Mouse (Mus musculus) CD4-positive, CD25-positive, alpha-beta regulatory T cell, adult 4 months (primary cell): ENCODE data around the gene Mrpl4. TPM values are rescaled to one million over a fixed set of nuclear protein-coding genes. Genes with fewer than 3 reads are reported as not detected.

ENCODE experiments used
- ATAC-seq: one replicate; pipeline ENCODE4 v1.8.0; 2017
- polyA plus RNA-seq, 2 experiments: library from polyadenylated mRNA; unstranded; fragments of 100-300 nt; shearing (Covaris generic); gene quantifications; one replicate each; pipeline ENCODE4 v1.2.1; 2017

The Mrpl4 gene
- polyA plus RNA-seq, 2 experiments from 2014 or later = 94.9 to 122 TPM

DNA sequence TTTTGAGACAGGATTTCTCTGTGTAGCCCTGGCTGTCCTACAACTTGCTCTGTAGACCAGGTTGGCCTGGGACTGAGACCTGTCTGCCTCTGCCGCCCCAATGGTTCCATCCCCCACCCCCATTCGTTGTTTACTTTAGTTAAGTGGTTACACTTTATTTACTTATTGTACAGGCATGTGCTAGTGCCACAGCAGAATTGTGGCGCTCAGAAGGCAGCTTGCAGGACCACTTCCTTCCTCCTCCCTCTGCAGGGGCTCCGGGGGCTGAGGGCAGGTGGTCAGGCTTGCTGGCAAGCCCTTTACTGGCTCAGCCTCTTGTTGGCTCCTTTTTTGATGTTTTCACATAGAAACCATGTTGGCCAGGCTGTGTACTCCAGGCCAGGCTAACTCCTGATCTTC is 14.6 kb downstream of the Mrpl4 start:
- no peak for ATAC-seq

DNA sequence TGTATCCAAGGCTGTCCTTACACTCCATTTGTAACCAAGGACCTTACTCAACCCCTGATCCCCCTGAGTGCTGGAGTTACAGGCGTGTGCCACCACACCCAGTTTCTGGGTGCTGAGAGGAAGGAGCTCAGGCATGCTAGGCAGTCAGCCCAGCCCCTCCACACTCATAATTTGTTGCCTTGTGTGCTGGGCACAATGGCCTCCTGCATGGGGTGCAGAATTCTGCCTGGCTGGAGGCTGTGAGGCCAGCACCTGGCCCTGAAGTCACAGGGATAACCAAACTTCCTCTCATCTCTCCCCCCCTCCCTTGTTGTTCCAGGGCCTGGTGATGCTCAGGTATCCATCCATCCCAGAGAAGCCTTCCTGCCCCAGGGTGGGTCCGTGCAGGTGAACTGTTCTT is 16.1 kb downstream of the Mrpl4 start:
- no peak for ATAC-seq

DNA sequence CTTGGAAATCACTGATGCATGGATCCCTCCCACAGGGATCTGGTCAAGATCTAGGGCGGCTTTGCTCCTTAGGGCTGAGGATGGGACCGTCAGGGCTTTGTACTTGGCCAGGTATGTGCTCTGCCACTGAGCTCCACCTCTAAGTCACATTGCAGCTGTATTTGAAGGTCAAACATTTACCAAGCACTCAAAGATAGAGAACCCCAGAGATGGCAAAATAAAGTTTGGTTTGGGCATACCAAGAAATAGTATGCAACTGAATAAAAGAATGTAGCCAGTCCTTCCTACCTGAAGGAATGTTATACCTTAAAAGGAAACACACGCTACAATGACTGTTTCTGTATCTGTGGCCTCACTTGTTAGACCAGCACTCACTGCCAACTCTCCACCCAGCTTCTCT is 18.8 kb downstream of the Mrpl4 start:
- ATAC-seq = no peak

DNA sequence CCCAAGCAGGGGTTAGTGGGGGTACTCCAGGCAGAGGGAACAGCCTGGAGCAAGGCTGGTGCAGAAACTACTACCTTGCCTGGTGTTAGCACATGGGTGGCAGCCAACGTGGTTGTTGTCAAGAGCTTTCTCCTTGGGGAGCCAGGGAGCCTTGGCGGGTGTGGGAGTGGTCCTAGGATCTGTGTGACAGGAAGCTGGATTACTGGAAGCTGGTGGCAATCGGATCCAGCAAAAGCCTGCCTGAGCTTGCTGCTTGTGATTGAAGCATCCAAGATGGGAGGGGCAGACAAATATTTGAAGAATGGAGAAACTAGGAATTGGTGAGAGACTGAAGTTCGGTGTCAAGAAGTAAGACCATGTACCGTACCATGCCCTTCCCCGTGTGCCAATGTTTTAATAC is 19.8 kb downstream of the Mrpl4 start:
- no peak for ATAC-seq

DNA sequence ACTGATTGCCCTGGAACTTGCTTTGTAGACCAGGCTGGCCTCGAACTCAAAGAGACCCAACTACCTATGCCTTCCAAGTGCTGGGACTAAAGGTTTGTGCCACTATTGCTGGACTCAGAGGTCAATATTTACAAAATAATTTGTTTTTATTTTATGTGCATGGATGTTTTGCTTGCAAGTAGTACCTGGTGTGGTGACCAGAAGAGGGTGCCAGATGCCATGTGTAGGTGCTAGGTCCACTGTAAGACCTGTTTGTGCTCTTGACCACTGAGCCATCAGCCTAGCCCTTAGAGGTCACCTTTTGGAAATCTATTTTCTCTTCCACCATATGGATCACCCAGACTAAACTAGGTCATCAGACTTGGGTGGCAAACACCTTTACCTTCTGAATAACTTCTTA is 20.2 kb downstream of the Mrpl4 start:
- ATAC-seq = no peak

DNA sequence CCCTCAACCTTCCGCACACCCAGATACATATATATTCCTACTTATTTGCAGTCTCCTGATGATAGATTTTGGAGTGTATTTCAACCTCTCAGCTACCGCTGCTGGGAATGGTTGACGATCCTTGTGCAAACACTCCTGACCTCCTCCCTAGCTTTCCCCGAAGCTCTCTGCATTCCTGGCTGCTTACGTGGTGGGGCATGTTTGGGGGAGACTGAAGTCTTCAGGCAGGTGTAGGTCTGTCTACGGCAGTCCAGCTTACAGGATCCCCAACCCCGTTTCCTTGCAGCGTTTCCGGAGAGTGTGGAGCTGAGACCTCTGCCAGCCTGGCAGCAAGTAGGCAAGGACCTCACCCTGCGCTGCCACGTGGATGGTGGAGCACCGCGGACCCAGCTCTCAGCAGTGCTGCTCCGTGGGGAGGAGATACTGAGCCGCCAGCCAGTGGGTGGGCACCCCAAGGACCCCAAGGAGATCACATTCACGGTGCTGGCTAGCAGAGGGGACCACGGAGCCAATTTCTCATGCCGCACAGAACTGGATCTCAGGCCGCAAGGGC is 22.8 kb downstream of the Mrpl4 start:
- ATAC-seq = no peak

DNA sequence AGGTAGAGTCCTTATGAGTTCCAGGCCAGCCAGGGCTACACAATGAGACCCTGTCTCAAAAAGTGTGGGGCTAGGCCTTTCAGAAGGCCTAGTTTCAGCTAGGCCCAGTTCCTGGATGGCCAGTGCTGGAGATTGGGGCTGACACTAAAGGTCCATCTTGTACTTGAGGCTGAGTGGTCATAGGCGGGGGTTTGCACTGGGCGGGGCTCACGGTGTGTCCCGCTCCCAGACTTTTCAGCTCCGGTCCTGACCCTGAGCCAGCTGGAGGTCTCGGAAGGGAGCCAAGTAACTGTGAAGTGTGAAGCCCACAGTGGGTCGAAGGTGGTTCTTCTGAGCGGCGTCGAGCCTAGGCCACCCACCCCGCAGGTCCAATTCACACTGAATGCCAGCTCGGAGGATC is 24.3 kb downstream of the Mrpl4 start:
- no peak for ATAC-seq

DNA sequence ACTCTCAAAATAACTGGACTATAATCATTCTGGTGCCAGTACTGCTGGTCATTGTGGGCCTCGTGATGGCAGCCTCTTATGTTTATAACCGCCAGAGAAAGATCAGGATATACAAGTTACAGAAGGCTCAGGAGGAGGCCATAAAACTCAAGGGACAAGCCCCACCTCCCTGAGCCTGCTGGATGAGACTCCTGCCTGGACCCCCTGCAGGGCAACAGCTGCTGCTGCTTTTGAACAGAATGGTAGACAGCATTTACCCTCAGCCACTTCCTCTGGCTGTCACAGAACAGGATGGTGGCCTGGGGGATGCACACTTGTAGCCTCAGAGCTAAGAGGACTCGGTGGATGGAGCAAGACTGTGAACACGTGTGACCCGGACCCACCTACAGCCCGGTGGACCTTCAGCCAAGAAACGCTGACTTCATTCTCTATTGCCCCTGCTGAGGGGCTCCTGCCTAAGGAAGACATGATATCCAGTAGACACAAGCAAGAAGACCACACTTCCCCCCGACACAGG is 25.3 kb downstream of the Mrpl4 start:
- ATAC-seq = no peak

DNA sequence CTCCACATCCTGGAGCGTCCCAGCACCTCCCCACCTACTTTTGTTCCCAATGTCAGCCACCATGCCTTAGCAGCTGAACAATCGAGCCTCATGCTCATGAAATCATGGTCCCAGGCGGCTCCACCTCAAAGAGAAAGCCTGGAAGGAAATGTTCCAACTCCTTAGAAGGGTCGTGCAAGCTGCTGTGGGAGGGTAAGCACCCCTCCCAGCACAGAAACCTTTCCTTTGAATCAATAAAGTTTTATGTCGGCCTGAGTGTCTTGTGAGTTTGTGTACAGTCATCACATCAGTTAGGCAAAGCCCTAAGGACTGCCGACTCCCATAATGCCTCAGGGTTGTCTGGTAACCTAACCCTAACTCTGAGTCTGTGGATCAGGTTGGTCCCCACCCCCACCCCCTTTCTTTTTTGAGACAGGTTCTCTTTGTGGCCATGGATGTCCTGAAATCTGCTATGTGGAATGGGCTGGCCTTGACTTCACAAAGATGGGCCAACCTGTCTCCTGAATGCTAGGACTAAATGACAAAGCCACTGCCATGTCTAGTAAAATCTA is 26.1 kb downstream of the Mrpl4 start:
- no peak for ATAC-seq

DNA sequence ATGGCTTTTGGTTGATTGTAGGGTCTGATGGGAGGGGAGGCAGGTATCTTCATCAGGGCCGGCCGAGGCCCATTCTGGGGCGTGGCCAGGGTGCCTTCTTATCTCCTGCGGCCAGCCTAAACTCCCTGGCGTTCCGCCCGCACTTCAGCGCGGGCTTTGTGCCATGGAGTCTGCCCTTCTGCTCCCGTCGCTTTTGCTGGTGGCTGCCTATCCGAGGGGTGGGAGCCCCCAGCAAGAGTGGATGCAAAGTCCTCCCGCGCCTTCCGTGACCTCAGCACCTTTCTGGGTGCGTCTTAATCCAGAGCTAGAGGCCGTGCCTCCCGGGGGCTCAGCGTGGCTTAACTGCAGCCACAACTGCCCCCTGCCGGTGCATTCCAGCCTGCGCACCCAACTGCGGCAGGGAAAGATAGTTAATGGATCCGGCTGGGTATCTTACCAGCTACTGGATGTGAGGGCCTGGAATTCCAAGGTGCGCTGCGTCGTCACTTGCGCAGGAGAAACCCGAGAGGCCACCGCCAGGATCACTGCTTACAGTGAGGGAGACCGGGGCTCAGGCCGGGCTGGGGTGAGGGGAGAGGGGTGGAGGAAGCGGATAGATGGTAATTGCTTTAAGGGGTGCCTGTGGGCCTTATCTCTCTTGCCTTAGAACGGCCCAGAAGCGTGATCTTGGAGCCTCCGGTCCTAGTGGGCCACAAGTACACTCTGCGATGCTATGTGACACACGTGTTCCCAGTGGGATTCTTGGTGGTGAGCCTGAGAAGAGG is 26.9 kb downstream of the Mrpl4 start, which contains the start of gene Icam4:
Icam4 (plus strand) TSS at position 83 of the 764 bp plus-strand sequence.
- no peak for ATAC-seq

DNA sequence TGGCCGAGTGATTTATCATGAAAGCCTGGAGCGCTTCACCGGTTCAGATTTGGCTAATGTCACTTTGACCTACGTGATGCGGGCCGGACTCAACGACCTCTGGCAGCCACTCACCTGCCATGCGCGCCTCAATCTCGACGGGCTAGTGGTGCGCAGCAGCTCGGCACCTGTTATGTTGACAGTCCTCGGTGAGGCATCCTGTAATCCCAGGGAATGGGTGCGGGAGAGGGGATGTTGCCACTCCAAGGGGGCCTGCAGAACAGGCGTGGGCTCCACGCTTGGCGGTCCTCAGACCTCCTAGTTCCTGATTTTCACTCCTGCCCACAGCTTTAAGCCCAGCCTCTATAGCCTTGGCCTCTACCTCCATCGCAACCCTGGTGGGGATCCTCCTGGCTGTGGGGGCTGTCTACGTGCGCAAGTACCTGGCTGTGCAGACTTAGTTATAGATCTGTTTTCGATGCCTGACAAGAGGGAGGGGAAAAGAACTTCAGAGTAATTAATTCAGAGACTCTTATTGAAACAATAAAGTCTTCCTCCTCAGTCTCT is 27.6 kb downstream of the Mrpl4 start:
- ATAC-seq = no peak

DNA sequence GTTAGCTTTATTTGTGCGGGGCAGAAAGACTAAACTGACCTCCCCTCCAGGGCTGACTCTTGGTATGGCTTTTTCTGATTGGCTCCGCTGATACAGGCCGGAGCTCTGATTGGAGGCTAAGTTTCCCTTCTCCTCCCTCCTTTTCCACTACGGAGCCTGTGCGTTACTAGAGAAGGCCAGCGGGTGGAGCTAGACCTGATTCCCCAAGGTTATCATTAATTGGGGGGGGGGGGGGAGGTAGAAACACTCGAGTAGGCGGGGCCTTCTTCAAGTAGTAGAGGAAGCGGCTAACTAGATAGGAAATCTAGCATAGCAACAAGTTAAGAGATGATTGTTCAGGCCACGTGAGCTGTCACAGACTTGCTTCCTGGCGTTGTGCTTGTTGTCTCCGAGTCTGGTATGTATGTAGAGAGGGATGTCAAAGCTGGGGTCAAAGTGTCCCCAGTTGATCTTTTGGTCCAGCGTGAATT is 28.3 kb downstream of the Mrpl4 start:
- peak; percentile 74 for ATAC-seq

DNA sequence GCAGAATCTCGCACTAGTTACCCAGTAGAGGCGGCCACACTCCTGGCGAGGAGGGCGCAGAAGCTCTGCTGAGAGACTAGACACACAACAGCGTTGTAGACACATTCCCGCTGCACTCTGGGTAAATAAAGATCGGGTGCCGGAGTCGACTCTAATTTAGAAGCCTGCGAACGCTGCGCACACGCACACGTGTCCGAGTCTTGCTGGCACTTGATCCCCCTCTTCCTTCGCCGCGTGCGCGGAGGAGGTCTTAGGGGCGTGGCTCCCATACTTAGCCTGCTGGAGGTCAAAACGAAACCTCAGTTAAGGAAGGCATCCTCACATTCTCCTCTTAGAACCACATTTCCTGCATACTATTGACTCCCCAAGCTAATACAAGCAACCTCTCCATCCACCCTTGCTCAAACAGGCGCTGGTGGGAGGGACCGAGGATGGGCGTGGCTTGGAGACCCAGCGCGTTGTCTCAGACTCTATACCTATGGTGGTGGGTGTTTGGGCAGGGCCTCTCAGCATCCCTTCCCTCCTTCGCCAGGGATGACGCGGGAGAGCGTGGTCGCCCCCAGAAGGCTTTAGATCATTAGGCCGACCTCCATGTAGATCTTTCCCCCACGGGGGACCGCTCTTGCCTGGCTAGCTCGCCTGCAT is 28.8 kb downstream of the Mrpl4 start:
- peak; percentile 28 for ATAC-seq

DNA sequence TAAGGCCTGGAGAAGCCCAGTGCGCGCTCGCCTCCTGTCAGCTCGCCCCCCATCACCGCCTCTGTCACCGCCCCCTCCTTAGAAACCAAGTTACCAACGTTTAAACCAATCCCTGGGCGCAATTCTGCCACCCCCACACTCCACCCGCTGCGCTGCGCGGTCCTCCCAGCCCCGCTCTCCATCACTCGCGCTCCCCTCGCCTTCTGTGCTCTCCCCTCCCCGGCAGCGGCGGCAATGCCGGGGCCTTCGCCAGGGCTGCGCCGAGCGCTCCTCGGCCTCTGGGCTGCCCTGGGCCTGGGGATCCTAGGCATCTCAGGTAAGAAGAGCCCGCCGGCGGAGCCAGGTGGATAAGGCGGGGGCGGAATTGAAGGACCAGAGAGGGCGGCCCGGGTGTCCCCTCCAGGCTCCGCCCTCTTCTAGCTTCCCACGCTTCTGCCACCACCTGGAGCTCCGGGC is 29.4 kb downstream of the Mrpl4 start, which contains the start of gene Icam5:
Icam5 (plus strand) TSS at position 178 of the 456 bp plus-strand sequence.
- no peak for ATAC-seq

DNA sequence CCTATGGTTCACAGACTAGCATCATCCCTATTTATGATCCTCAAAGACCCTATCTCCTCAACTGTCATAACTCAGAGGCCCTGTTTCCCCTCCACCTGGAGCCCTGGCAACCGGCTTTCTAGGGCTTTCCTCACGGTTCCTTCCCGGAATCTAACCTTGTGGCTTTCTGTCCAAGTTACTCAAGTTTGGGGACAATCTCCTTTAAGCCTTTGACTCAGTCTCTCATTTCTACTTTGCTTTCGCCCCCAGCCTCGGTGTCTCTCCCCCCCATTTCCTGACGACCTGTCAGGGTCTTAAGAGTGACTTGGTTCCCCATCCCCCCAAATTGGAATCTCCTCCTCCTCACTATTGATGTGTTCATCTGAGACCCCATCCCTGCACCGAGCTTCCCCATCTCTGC is 30.0 kb downstream of the Mrpl4 start:
- no peak for ATAC-seq

DNA sequence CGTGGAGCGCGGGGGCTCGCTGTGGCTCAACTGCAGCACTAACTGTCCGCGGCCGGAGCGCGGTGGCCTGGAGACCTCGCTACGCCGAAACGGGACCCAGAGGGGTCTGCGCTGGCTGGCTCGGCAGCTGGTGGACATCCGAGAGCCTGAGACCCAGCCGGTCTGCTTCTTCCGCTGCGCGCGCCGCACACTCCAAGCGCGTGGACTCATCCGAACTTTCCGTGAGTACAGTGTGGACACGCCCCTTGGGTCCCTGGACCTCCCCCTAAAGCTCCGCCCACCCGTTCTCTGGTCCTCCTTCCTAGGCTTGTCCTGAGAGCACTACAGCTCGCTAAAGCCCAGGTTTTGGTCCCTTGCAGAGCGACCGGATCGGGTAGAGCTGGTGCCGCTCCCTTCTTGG is 30.6 kb downstream of the Mrpl4 start:
- ATAC-seq = peak; percentile 41

DNA sequence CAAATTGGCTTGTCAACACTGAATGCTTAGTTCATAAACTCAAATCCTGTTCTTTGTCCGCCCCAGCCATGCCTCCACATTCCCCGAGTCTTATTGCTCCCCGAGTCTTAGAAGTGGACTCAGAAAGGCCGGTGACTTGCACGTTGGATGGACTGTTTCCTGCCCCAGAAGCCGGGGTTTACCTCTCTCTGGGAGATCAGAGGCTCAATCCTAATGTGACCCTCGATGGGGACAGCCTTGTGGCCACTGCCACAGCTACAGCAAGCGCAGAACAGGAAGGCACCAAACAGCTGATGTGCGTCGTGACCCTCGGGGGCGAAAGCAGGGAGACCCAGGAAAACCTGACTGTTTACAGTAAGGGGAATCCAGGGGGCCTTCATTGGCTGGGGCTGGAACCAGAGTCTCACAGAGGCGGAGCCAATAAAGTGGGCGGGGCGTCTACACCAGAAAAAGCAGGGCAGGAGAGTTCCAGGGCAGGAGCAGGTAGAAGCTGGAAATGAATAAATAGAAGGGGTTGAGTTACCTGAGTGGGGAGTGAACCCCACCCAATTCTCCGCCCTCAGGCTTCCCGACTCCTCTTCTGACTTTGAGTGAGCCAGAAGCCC is 32.0 kb downstream of the Mrpl4 start:
- ATAC-seq = no peak

DNA sequence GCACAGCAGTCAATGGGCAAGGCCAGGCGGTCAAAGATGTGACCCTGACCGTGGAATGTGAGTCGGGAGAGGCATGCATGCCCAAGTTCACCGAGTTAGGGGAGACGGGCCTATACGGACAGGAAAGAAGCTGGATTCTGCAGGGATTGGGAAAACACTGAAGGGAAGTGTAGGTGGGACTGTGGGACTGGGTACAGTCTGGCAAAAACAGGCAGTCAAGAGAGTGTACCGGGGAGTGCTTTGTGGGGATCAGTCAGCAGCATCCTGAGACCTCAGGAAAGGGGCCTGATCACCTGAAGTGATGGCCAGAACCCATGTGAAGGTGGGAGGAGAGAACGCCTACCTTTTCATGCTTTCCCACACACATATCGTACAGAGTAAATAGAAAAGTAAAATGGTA is 33.0 kb downstream of the Mrpl4 start:
- no peak for ATAC-seq

DNA sequence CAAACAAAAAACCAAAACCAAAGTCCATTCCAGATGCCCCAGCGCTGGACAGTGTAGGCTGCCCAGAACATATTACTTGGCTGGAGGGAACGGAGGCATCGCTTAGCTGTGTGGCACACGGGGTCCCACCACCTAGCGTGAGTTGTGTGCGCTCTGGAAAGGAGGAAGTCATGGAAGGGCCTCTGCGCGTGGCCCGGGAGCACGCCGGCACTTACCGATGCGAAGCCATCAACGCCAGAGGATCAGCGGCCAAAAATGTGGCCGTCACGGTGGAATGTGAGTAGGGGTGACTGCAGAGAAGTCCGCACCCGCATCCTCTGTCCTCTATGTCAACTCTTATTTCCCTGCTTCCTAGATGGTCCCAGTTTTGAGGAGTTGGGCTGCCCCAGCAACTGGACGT is 33.6 kb downstream of the Mrpl4 start:
- ATAC-seq = no peak

DNA sequence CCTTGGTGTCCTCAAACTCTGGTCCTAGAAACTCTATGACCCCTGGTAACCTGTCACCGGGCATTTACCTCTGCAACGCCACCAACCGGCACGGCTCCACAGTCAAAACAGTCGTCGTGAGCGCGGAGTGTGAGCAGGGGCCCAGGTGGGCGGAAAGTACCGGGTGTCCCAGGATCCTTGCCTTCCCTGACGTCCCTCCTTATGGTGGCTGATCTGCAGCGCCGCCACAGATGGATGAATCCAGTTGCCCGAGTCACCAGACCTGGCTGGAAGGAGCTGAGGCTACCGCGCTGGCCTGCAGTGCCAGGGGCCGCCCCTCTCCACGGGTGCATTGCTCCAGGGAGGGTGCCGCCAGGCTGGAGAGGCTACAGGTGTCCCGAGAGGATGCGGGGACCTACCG is 34.1 kb downstream of the Mrpl4 start:
- ATAC-seq = no peak

DNA sequence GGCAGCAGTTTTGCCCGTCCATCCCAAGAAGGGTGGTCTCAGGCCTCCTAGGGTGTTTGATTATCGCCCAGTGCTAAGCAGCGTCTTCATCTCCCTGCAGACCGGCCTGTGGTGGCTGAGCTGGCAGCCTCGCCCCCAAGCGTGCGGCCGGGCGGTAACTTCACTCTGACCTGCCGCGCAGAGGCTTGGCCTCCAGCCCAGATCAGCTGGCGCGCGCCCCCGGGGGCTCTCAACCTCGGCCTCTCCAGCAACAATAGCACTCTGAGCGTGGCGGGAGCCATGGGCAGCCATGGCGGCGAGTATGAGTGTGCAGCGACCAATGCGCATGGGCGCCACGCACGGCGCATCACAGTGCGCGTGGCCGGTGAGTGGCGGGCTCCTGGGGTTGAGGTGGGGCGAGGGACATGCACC is 34.9 kb downstream of the Mrpl4 start:
- no peak for ATAC-seq

DNA sequence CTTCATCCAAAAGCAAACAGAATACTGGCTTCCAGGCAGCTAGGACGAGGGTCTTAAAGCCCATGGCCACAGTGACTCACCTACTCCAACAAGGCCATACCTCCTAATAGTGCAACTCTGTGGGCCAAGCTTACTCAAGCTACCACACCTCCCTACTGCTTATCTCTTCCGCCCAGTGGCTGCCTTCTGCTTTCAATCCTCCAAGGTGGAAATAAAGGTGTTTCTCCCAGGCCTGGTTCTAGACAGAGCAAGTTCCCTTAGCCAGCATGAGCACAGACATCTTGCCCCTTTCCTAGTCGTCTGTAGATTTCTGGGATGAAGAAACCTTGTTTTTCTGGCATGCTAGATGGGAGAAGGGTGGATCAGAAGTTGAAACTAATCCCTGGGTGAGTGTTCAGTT is 37.2 kb downstream of the Mrpl4 start:
- no peak for ATAC-seq

DNA sequence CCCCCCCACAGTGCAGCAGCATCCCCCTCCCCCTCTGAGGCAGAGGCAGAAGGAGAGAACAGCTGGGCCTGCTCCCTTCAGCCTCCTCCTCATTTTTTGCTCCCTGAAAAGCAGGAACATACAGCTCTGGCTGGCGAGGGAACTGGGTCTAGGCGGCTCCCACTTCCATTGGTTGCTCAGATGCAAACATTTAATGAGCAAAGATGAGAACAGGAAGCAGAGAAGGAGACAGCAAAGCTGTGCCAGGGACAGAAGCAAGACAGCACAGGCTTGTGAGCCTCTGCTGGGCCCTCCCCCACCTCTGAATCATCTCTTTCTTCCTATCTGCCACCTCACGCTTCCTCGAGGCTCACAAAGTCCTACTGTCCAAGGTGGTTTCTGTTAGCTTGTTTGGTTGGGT is 38.8 kb downstream of the Mrpl4 start:
- no peak for ATAC-seq
